Mouse (Mus musculus) hindbrain, postnatal 0 days (tissue): ENCODE results near the gene Fxyd5. TPM values are rescaled to one million over a fixed set of nuclear protein-coding genes. Genes with fewer than 3 reads are reported as not detected.

Source experiments
- ATAC-seq: fragments of 200-750 bp; cut with Nextera tagmentation; 2 replicates; pipeline ENCODE4 v1.8.0; 2017; ENCODE audit warnings: mild to moderate bottlenecking, moderate TSS enrichment, moderate library complexity
- DNase-seq: peaks from one replicate; pipeline ENCODE4 v3.0.0-alpha.2; 2015; ENCODE audit warnings: low spot score
- H3K27ac ChIP-seq: fragments of 300-500 bp; sonication (generic); 2 replicates; pipeline ENCODE4 v1.5.1; 2014; ENCODE audit warnings: mild to moderate bottlenecking
- H3K27me3 ChIP-seq: fragments of 300-500 bp; sonication (generic); 2 replicates; pipeline ENCODE4 v1.6.1; 2014; ENCODE audit warnings: low read length, mixed read lengths; ENCODE audit not compliant: insufficient read depth
- H3K36me3 ChIP-seq: fragments of 300-500 bp; sonication (generic); 2 replicates; pipeline ENCODE4 v1.6.1; 2014; ENCODE audit warnings: low read length, mixed read lengths; ENCODE audit not compliant: insufficient read depth
- H3K4me1 ChIP-seq: fragments of 300-500 bp; sonication (generic); 2 replicates; pipeline ENCODE4 v1.6.1; 2014; ENCODE audit warnings: antibody characterized with exemption, low read length, mixed read lengths; ENCODE audit not compliant: insufficient read depth
- H3K4me2 ChIP-seq: fragments of 300-500 bp; sonication (generic); 2 replicates; pipeline ENCODE4 v1.6.1; 2014; ENCODE audit warnings: low read depth, mild to moderate bottlenecking, low read length, moderate library complexity, mixed read lengths
- H3K4me3 ChIP-seq: fragments of 300-500 bp; sonication (generic); 2 replicates; pipeline ENCODE4 v1.5.1; 2014; ENCODE audit warnings: low read length
- H3K9ac ChIP-seq: fragments of 300-500 bp; sonication (generic); replicated peaks from 2 replicates; pipeline ENCODE4 v1.6.1; 2014; ENCODE audit warnings: mild to moderate bottlenecking, low read length, moderate library complexity, mixed read lengths
- H3K9me3 ChIP-seq: fragments of 300-500 bp; sonication (generic); 2 replicates; pipeline ENCODE4 v1.6.1; 2016; ENCODE audit warnings: low read length, mixed read lengths
- CTCF ChIP-seq: IDR thresholded peaks from 2 replicates; pipeline ENCODE4 v1.5.1; 2016; ENCODE audit warnings: antibody characterized with exemption, control low read depth, low read depth
- WGBS: fragments of 180-500 bp; shearing (Covaris S2); extraction: QIAGEN DNeasy Blood & Tissue Kit; methylation state at CpG from one replicate; pipeline ENCODE4 v1.1.7; 2014; 5-methylcytosine and 5-hydroxymethylcytosine counted together
- microRNA-seq, 2 experiments: library from miRNA; unstranded; fragments of <30 nt; microRNA quantifications; one replicate each; pipeline ENCODE4; 2016
- polyA plus RNA-seq: library from polyadenylated mRNA; unstranded; fragments of >200 nt; fragmentation: Nextera tagmentation; extraction: Ambion mirVana; gene quantifications from 2 replicates; pipeline ENCODE4 v1.2.1, GENCODE M21; 2015
- total RNA-seq: library from RNA; depleted of rRNA; stranded (reverse); fragments of >200 nt; gene quantifications from 2 replicates; pipeline ENCODE4 v1.2.3, GENCODE M21; 2014; rRNA removed

Fxyd5 gene
- total and polyA plus RNA-seq, 2 experiments from 2014 or later = 22.1 to 35.3 TPM

DNA sequence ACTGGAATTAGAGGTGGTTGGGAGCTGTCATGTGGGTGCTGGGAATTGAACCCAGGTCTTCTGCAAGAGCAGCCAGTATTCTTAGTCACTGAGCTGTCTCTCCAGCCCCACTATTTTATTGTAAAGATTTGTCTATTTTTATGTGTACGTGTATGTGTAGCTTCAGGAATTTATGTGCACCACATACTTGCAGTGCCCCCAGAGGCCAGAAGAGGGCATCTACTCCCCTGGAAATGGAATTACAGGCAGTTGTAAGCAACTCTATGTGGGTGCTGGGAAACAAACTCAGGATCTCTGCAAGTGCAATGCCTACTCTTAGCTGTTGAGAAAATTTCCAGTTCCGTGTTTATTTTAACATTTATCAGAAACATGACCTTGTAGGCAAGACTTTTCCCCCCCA lies 45.8 kb downstream of the Fxyd5 start:
- WGBS = 92% methylated on average over 2 of the region's 2 CpGs
- Histone ChIP-seq H3K4me3 (no peak overlapping the region), H3K27ac (no peak overlapping the region), H3K9ac (no peak overlapping the region), H3K4me1 (no peaks in the 10 kb centered on the region), H3K4me2 (no peak overlapping the region), H3K27me3 (no peaks in the 10 kb centered on the region), H3K9me3 (no peaks in the 10 kb centered on the region), H3K36me3 (no peaks in the 10 kb centered on the region)
- TF ChIP-seq CTCF = 0 out of 2 replicates have a peak, but pooled peaks have one; percentile 4
- no peak for DNase-seq
- ATAC-seq = no peak

DNA sequence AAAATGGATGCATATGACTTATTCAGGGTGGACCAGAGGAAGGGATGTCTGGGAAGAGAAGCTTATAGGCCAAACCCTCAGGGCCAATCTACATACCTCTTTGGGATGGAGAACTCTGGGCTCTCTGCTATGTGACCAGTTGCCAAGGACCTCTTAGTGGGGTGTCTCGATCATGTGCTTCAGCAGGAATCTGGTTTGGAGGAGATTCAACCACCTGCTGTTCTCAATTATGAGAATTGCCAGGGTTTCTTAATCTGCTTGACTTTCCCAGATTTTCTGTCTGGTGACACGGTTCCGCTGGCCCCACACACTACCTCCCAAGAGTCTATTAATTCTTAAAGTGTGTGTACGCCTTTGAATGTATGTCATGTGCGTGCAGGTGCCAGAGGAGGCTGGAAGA lies 48.3 kb downstream of the Fxyd5 start:
- Histone ChIP-seq H3K27ac (no peak overlapping the region), H3K36me3 (no peaks in the 10 kb centered on the region), H3K4me3 (no peak overlapping the region), H3K4me1 (no peaks in the 10 kb centered on the region), H3K27me3 (no peaks in the 10 kb centered on the region), H3K4me2 (no peak overlapping the region), H3K9ac (no peak overlapping the region), H3K9me3 (no peaks in the 10 kb centered on the region)
- no peak for TF ChIP-seq CTCF
- peak; percentile 26 for DNase-seq
- 55% methylated on average over 5 of the region's 5 CpGs for WGBS
- no peak for ATAC-seq

DNA sequence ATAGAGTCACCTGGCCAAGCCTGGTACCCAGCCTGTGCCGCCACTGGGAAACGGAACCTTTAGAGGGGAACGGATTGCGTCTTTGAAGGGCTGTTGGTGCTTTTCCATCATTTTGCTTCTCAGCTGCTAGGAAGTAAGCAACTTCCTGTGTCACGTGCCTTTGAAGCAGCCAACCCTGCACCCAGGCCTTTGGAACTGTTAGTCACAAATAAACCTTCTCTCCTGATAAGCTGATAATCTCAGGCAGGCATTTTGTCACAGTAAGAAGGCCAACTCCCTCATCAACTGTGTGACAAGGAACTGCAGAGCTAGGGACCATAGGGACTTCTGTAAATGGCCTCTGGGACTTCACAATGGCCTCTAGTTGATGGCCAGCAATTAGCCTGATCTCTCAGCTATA lies 50.1 kb downstream of the Fxyd5 start:
- Histone ChIP-seq H3K36me3 (no peaks in the 10 kb centered on the region), H3K27me3 (no peaks in the 10 kb centered on the region), H3K27ac (no peak overlapping the region), H3K9ac (no peak overlapping the region), H3K4me3 (no peak overlapping the region), H3K4me1 (no peaks in the 10 kb centered on the region), H3K4me2 (no peak overlapping the region), H3K9me3 (no peaks in the 10 kb centered on the region)
- DNase-seq (no peak), ATAC-seq (no peak)
- 82% methylated on average over 5 of the region's 5 CpGs for WGBS
- no peak for TF ChIP-seq CTCF

DNA sequence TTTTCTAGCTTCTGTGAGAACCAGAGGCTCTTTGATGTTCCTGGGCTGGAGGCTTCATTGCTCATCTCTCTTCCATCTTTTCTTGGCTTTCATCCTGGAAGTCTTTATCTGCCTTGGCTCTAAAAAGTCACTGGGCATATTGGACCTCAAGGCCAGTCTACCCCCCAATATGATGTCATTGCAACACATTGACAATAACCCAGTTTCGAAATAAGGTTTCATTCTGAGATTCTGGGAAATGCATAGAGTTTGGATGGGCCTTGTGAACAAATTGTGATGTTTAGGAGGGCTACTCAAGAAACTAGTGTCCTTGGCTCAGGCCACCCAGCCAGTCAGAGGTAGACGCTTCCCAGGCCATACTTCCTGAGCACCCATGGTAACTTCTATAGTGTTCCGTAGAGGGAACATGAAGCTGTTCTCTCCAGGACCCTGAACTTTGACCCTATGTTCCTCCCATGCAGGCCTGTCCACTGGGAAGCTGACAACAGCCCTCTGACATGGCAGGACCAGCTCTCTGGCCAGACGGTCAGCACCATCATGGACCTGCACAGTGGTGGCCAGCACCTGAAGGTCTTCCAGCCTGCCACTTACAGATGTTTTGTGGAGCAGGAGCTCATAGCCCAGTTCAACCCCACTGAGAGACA lies 53.6 kb downstream of the Fxyd5 start:
- no peak overlapping the region for H3K27ac ChIP-seq
- DNase-seq = no peak
- no peaks in the 10 kb centered on the region for H3K27me3 ChIP-seq
- H3K4me1 ChIP-seq = no peaks in the 10 kb centered on the region
- no peak overlapping the region for H3K9ac ChIP-seq
- 81% methylated on average over 4 of the region's 4 CpGs for WGBS
- H3K4me3 ChIP-seq = no peak overlapping the region
- no peaks in the 10 kb centered on the region for H3K9me3 ChIP-seq
- no peak for ATAC-seq
- H3K4me2 ChIP-seq = no peak overlapping the region
- H3K36me3 ChIP-seq = no peaks in the 10 kb centered on the region
- TF ChIP-seq CTCF = no peak

DNA sequence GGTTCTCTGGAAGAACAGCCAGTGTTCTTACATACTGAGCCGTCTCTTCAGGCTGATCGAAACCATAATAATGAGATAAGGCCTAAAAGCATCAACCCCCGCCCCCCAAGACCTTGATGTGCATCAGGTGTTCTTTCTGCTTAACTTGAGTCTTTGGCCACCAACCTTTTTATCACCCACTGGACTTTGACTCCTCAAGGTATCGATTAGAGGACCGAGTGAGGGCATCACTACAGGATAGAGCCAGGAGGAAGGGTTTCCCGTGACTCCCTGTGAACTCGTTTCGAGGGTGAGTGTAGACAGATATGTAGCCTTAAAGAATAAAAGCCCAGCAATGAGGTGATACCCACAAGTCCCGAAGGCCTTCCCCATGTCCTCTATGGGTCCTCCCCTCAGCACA lies 56.9 kb downstream of the Fxyd5 start:
- 92% methylated on average over 9 of the region's 9 CpGs for WGBS
- Histone ChIP-seq H3K27ac (no peak overlapping the region), H3K4me1 (no peaks in the 10 kb centered on the region), H3K27me3 (no peaks in the 10 kb centered on the region), H3K9me3 (no peaks in the 10 kb centered on the region), H3K4me3 (no peak overlapping the region), H3K4me2 (no peak overlapping the region), H3K36me3 (no peaks in the 10 kb centered on the region), H3K9ac (no peak overlapping the region)
- no peak for TF ChIP-seq CTCF
- ATAC-seq (no peak), DNase-seq (no peak)

Small RNA genes within 50 kb of the gene (microRNA-seq; reads per million reads assigned to microRNA genes)
- 0 reads per million in 2 experiments for gene Mir7050

Other genes with a start within 250 kb of the Fxyd5 start
- 0.16 TPM in 1 of 2 replicates, not detected in the other for gene Ffar2, start 218.7 kb downstream of the Fxyd5 start, total RNA-seq
- gene Ffar2, start 218.7 kb downstream of the Fxyd5 start, polyA plus RNA-seq = 0.19 and 0.23 TPM in 2 replicates
- 0.05 TPM in 1 of 2 replicates, not detected in the other for gene Ffar3, start 186.3 kb downstream of the Fxyd5 start, total RNA-seq
- gene Ffar3, start 186.3 kb downstream of the Fxyd5 start, polyA plus RNA-seq = 0.09 TPM in 1 of 2 replicates, not detected in the other
- not detected in 2 replicates for gene Ffar1, start 180.9 kb downstream of the Fxyd5 start, total RNA-seq
- gene Ffar1, start 180.9 kb downstream of the Fxyd5 start, polyA plus RNA-seq = not detected in 2 replicates
- gene Cd22, start 162.1 kb downstream of the Fxyd5 start, total RNA-seq = 0.07 and 3.2 TPM in 2 replicates
- 0.09 and 0.20 TPM in 2 replicates for gene Cd22, start 162.1 kb downstream of the Fxyd5 start, polyA plus RNA-seq
- 39.0 and 48.7 TPM in 2 replicates for gene Mag, start 127.6 kb downstream of the Fxyd5 start, total RNA-seq
- 14.4 and 18.6 TPM in 2 replicates for gene Mag, start 127.6 kb downstream of the Fxyd5 start, polyA plus RNA-seq
- not detected in 2 replicates for gene Hamp2, start 117.8 kb downstream of the Fxyd5 start, total RNA-seq
- gene Hamp2, start 117.8 kb downstream of the Fxyd5 start, polyA plus RNA-seq = not detected in 2 replicates
- gene Hamp, start 98.4 kb downstream of the Fxyd5 start, total RNA-seq = not detected in 2 replicates
- gene Hamp, start 98.4 kb downstream of the Fxyd5 start, polyA plus RNA-seq = not detected in 2 replicates
- gene Usf2, start 85.7 kb downstream of the Fxyd5 start, total RNA-seq = 103 and 114 TPM in 2 replicates
- gene Usf2, start 85.7 kb downstream of the Fxyd5 start, polyA plus RNA-seq = 27.1 and 28.0 TPM in 2 replicates
- gene Lsr, start 69.0 kb downstream of the Fxyd5 start, total RNA-seq = 22.8 and 28.8 TPM in 2 replicates
- 25.3 and 25.5 TPM in 2 replicates for gene Lsr, start 69.0 kb downstream of the Fxyd5 start, polyA plus RNA-seq
- 0.16 and 2.0 TPM in 2 replicates for gene Fam187b, start 68.7 kb downstream of the Fxyd5 start, total RNA-seq
- 0.77 and 0.89 TPM in 2 replicates for gene Fam187b, start 68.7 kb downstream of the Fxyd5 start, polyA plus RNA-seq
- gene Fxyd7, start 9.0 kb upstream of the Fxyd5 start, total RNA-seq = 234 and 282 TPM in 2 replicates
- 466 and 477 TPM in 2 replicates for gene Fxyd7, start 9.0 kb upstream of the Fxyd5 start, polyA plus RNA-seq
- 24.0 and 26.5 TPM in 2 replicates for gene Fxyd1, start 14.7 kb upstream of the Fxyd5 start, total RNA-seq
- gene Fxyd1, start 14.7 kb upstream of the Fxyd5 start, polyA plus RNA-seq = 129 and 150 TPM in 2 replicates
- gene Lgi4, start 16.9 kb upstream of the Fxyd5 start, total RNA-seq = 1.9 and 5.9 TPM in 2 replicates
- 1.2 and 1.3 TPM in 2 replicates for gene Lgi4, start 16.9 kb upstream of the Fxyd5 start, polyA plus RNA-seq
- gene Fxyd3, start 34.2 kb upstream of the Fxyd5 start, total RNA-seq = not detected in 2 replicates
- gene Fxyd3, start 34.2 kb upstream of the Fxyd5 start, polyA plus RNA-seq = 1.2 and 1.5 TPM in 2 replicates
- gene Hpn, start 72.8 kb upstream of the Fxyd5 start, total RNA-seq = not detected in 2 replicates
- gene Hpn, start 72.8 kb upstream of the Fxyd5 start, polyA plus RNA-seq = 0.88 and 1.3 TPM in 2 replicates
- 65.7 and 69.5 TPM in 2 replicates for gene Scn1b, start 84.5 kb upstream of the Fxyd5 start, total RNA-seq
- gene Scn1b, start 84.5 kb upstream of the Fxyd5 start, polyA plus RNA-seq = 44.3 and 46.0 TPM in 2 replicates
- 256 and 258 TPM in 2 replicates for gene Gramd1a, start 113.4 kb upstream of the Fxyd5 start, total RNA-seq
- gene Gramd1a, start 113.4 kb upstream of the Fxyd5 start, polyA plus RNA-seq = 137 and 143 TPM in 2 replicates
- gene Scgb2b2, start 248.0 kb upstream of the Fxyd5 start, total RNA-seq = not detected in 2 replicates
- not detected in 2 replicates for gene Scgb2b2, start 248.0 kb upstream of the Fxyd5 start, polyA plus RNA-seq
- gene Scgb1b2, start 249.3 kb upstream of the Fxyd5 start, total RNA-seq = not detected in 2 replicates
- gene Scgb1b2, start 249.3 kb upstream of the Fxyd5 start, polyA plus RNA-seq = not detected in 2 replicates